Mouse (Mus musculus) forebrain, embryonic 16.5 days (tissue): ENCODE data around the gene Man2a1. TPM values are rescaled to one million over a fixed set of nuclear protein-coding genes. Genes with fewer than 3 reads are reported as not detected.
A peak's percentile ranks its signal among the peaks of the same experiment; 100 is the strongest.

ENCODE experiments used
- ATAC-seq: fragments of 200-750 bp; cut with Nextera tagmentation; 2 replicates; pipeline ENCODE4 v1.8.0; 2017; ENCODE audit warnings: mild to moderate bottlenecking, moderate library complexity
- H3K27ac ChIP-seq: fragments of 300-500 bp; sonication (generic); 2 replicates; pipeline ENCODE4 v1.5.1; 2014; ENCODE audit warnings: low read length, control low read depth
- H3K27me3 ChIP-seq: fragments of 300-500 bp; sonication (generic); replicated peaks from 2 replicates; pipeline ENCODE4 v1.6.1; 2014; ENCODE audit warnings: low read length; ENCODE audit not compliant: control insufficient read depth, insufficient read depth
- H3K36me3 ChIP-seq: fragments of 300-500 bp; sonication (generic); 2 replicates; pipeline ENCODE4 v1.6.1; 2014; ENCODE audit not compliant: control insufficient read depth, insufficient read depth
- H3K4me1 ChIP-seq: fragments of 300-500 bp; sonication (generic); replicated peaks from 2 replicates; pipeline ENCODE4 v1.6.1; 2014; ENCODE audit warnings: low read length; ENCODE audit not compliant: control insufficient read depth, insufficient read depth
- H3K4me2 ChIP-seq: fragments of 300-500 bp; sonication (generic); 2 replicates; pipeline ENCODE4 v1.6.1; 2014; ENCODE audit warnings: mild to moderate bottlenecking, low read length, control low read depth
- H3K4me3 ChIP-seq: fragments of 300-500 bp; sonication (generic); replicated peaks from 2 replicates; pipeline ENCODE4 v1.5.1; 2014; ENCODE audit warnings: mild to moderate bottlenecking, low read length, control low read depth
- H3K9ac ChIP-seq: fragments of 300-500 bp; sonication (generic); replicated peaks from 2 replicates; pipeline ENCODE4 v1.6.1; 2014; ENCODE audit warnings: low read depth, low read length, control low read depth
- H3K9me3 ChIP-seq: fragments of 300-500 bp; sonication (generic); 2 replicates; pipeline ENCODE4 v1.6.1; 2016; ENCODE audit warnings: low read length; ENCODE audit not compliant: control insufficient read depth
- WGBS: fragments of 180-500 bp; shearing (Covaris S2); extraction: QIAGEN DNeasy Blood & Tissue Kit; methylation state at CpG from one replicate; pipeline ENCODE4 v1.1.7; 2014; 5-methylcytosine and 5-hydroxymethylcytosine counted together
- polyA plus RNA-seq: library from polyadenylated mRNA; unstranded; fragments of >200 nt; fragmentation: Nextera tagmentation; extraction: Ambion mirVana; gene quantifications from 2 replicates; pipeline ENCODE4 v1.2.1, GENCODE M21; 2015

Gene Man2a1
- polyA plus RNA-seq, 1 experiment from 2014 or later: 4.4 TPM

DNA sequence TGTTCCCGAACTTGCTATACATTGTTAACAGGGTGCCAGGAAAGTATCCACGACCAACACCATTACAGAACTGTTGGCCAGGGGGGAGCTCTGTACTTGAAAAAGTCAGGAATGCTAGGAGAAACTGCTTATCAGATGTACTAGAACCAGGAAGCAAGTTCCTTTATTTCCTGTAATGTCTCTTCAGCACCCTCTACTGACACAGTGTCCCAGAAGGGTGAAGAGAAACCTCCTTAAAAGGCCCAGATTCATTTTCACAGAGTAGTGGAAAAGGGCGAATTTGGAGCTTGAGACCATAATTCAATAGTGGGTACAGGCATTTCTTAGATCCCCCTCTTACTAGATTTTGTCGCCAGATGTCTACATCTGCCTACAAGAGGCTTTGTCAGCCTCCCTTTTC is 620 bp upstream of the Man2a1 start:
- Histone ChIP-seq H3K9me3 (no peaks in the 10 kb centered on the region; the same call in 1 of the 2 replicates), H3K36me3 (no peaks in the 10 kb centered on the region), H3K9ac (peak overlapping the region; percentile 83), H3K27ac (peak overlapping the region; percentile 78), H3K4me1 (peaks cover 14% of the 10 kb centered on the region), H3K4me2 (peak overlapping the region; percentile 94), H3K4me3 (peak overlapping the region; percentile 86), H3K27me3 (no peaks in the 10 kb centered on the region)
- WGBS: 39% methylated on average over 4 of the region's 4 CpGs
- ATAC-seq: peak; percentile 14; the same call in 1 of the 2 replicates

DNA sequence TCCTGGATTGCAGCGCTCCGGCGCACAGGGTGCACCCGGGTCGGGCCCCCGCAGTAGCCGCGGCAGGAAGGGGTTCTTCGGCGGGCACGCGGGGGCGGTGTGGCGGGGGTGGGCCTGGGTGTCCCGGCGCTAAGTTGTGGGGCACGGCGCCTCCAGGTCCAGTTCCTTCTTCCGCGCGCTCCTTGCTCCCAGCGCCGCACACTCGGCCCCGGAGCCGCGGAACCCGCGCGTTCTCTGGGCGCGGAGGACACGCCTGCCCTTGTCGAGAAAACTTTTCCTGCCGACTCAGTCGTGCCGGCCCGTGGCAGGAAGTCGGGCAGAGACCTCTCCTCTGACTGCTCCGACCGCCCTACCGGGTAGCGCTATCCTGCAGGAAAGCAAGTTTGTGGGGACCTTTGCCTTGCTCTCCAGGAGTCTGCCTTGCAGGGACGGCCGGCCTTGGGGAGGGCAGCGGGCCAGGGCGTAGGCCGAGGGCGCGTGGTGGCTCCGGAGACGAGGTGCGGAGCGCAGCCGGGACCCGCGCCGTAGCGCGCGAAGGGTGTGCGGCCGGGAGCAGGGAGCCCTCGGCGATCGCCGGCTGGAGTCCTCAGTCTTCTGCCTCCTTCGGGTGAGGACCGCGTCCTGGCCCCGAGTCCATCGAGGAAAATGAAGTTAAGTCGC is 685 bp downstream of the Man2a1 start:
- H3K27me3 ChIP-seq: no peaks in the 10 kb centered on the region
- no peaks in the 10 kb centered on the region for H3K36me3 ChIP-seq
- H3K4me3 ChIP-seq: peak overlapping the region; percentile 86
- no peaks in the 10 kb centered on the region; the same call in 1 of the 2 replicates for H3K9me3 ChIP-seq
- ATAC-seq: peak; percentile 45
- peak overlapping the region; percentile 94 for H3K4me2 ChIP-seq
- H3K4me1 ChIP-seq: peaks cover 14% of the 10 kb centered on the region
- H3K27ac ChIP-seq: peak overlapping the region; percentile 78
- WGBS: 0% methylated on average over 64 of the region's 73 CpGs
- peak overlapping the region; percentile 83 for H3K9ac ChIP-seq

DNA sequence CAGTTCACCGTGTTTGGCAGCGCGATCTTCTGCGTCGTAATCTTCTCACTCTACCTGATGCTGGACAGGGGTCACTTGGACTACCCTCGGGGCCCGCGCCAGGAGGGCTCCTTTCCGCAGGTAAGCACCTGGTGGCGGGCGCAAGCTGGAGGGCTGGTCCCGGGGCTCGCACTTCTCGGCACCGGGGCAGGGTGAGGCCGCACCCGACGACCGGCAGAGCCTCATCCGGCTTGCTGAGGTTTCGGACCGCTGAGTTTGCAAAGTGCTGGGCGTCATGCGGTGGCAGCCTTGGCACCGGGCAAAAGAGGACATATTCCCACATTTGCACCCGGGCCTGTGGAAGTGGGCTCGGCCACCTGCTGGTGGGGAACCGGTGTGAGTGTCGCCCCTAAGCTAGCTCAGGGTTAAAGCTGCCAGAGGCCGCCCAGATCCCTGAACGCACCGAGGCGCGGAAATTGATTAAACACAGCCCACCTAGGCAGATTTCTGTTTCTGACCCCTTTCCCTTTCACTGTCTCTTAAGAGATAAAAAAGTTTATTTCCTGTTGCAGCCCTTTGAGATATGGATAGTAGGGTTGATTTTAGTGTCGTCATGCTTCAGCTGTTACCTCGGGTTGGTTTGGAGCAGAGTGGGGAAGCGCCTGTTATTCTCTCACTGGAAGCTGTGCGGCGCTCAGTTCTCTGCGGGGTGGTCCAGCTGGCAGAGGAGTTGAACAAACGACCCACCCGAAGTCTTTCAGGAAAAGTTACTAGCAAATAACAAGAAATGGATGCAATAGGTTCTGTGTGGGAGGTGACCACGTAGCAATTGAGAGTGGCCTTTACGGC is 1.4 kb downstream of the Man2a1 start:
- H3K4me2 ChIP-seq: peak overlapping the region; percentile 94
- ATAC-seq: peak; percentile 36
- H3K27me3 ChIP-seq: no peaks in the 10 kb centered on the region
- H3K4me3 ChIP-seq: peak overlapping the region; percentile 86
- H3K27ac ChIP-seq: no peak overlapping the region
- H3K36me3 ChIP-seq: no peaks in the 10 kb centered on the region
- WGBS: 1% methylated on average over 44 of the region's 44 CpGs
- H3K9ac ChIP-seq: peak overlapping the region; percentile 83
- H3K9me3 ChIP-seq: no peaks in the 10 kb centered on the region; the same call in 1 of the 2 replicates
- peaks cover 14% of the 10 kb centered on the region for H3K4me1 ChIP-seq

DNA sequence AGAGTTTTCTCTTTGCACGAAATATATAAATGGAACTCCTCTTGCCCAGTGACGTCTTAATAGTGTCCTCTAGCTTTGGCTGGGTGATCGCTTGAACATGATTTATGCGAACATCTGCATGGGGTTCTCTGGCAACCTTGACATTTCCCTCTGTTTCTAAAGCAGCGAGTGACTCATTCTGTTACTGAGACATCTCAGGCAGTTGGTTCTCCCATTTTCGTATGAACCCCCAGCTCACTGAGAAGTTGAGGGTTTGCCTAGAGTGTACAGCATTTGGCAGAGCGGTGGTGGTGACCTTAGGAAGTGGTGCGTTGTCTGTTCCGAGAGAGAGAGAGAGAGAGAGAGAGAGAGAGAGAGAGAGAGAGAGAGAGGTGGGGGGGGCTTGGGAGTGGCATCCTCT is 2.6 kb downstream of the Man2a1 start:
- Histone ChIP-seq H3K4me3 (peak overlapping the region; percentile 86; the same call in 1 of the 2 replicates), H3K27me3 (no peaks in the 10 kb centered on the region), H3K36me3 (no peaks in the 10 kb centered on the region), H3K4me2 (peak overlapping the region; percentile 94), H3K27ac (no peak overlapping the region), H3K9ac (no peak overlapping the region), H3K9me3 (no peaks in the 10 kb centered on the region), H3K4me1 (peaks cover 14% of the 10 kb centered on the region)
- 77% methylated on average over 9 of the region's 9 CpGs for WGBS
- ATAC-seq: no peak

DNA sequence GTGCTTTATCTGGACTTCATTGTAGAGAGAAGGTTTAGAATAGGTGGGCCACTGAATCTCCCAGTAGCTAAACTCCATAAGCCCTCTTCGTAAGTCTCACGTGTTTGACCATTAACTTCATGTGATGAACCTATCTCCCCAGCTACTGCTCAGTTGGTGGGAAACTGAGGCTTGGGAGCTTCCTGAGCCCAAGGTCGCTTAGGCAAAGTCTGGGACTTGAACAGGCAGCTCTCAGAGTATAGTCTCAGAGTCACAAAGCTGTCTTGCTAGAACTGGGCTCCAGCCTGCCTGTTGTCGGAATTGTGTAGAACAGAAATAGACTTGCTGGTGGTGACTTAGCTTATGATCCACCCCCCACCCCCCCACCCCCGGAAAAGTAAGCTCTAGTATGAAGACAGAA is 3.0 kb downstream of the Man2a1 start:
- ATAC-seq: no peak
- WGBS: 89% methylated on average over 5 of the region's 5 CpGs
- Histone ChIP-seq H3K27me3 (no peaks in the 10 kb centered on the region), H3K9ac (no peak overlapping the region), H3K27ac (no peak overlapping the region), H3K36me3 (no peaks in the 10 kb centered on the region), H3K4me2 (peak overlapping the region; percentile 94), H3K9me3 (no peaks in the 10 kb centered on the region), H3K4me3 (no peak overlapping the region; the same call in 1 of the 2 replicates), H3K4me1 (peaks cover 14% of the 10 kb centered on the region)

DNA sequence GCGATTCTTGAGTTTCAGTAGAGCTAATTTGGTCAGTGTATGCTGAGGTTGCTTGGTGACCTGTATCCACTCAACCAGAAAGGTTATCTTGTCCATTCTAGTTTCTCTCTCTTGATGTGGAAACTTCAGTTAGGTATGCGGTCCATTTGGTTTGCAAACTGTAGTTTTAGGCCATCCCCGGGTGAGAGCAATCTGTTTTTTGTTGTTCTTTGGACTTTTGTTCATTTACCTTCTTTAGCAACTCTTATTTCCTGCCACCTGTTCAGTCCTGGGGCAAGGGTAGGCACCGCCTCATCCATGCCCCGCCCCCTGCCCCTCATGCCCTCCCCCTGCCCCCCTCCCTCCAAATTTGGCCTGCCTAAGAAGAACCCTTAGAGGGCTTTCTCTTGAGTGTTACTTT is 3.6 kb downstream of the Man2a1 start:
- ATAC-seq: no peak
- H3K27ac ChIP-seq: no peak overlapping the region
- H3K27me3 ChIP-seq: no peaks in the 10 kb centered on the region
- no peak overlapping the region for H3K4me3 ChIP-seq
- no peaks in the 10 kb centered on the region for H3K9me3 ChIP-seq
- no peaks in the 10 kb centered on the region for H3K36me3 ChIP-seq
- no peak overlapping the region for H3K9ac ChIP-seq
- 88% methylated on average over 5 of the region's 5 CpGs for WGBS
- peaks cover 14% of the 10 kb centered on the region for H3K4me1 ChIP-seq
- no peak overlapping the region for H3K4me2 ChIP-seq

DNA sequence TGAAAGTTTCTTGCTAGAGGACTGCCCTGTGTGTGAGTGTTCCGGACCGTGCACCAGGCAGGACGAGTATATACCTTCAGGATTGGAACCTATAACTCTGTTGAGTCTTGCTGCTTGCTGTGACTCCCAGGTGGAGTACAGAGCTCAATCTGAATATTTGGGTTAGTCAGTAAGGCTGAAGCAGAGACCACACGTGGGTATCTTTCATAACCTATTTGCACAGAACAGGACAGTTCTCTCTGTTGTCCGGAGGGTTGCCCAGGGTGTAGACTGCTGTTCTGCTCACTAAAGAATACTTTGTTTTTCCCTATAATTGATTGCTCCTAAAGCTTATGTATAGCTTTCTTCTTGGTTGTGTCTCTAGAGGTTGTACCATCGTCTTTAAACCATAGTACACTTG is 7.7 kb downstream of the Man2a1 start:
- Histone ChIP-seq H3K27ac (no peak overlapping the region), H3K9me3 (no peaks in the 10 kb centered on the region), H3K36me3 (no peaks in the 10 kb centered on the region), H3K4me2 (no peak overlapping the region), H3K27me3 (no peaks in the 10 kb centered on the region), H3K4me1 (0 out of 2 replicates have a peak, but pooled peaks cover 2% of the 10 kb centered on the region), H3K4me3 (no peak overlapping the region), H3K9ac (no peak overlapping the region)
- WGBS: 90% methylated on average over 6 of the region's 6 CpGs
- ATAC-seq: no peak

DNA sequence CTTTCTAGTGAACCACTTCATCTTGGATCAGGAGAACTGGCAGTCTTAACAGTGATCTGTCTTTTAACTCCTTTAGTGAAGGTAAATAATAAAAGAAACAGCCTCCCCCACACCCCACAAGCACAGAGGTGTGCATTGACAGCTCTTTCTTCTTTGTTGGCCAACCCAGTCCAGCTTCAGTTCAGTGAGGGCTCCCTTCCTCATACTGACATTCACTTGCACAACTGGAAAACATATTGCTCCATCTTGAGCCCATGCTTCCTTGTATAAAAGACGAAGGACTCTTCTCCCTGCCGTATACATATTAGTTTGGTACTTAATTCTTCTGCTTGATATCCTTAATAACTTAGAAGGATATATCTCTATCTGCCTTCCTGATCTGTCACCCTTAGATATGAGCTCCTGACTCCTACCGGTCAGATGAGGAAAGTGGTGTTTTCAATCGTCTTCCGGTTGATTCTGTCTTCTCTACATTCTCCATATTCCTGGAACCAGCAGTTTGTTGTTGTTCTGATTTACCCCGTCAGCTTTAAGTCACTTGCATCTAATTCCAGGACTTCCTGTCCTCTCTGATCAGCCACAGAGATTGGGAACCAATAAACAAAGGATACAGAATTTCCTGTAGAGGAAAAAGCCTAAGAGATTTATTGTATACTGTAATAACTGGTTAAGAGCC is 8.5 kb downstream of the Man2a1 start:
- H3K9me3 ChIP-seq: no peaks in the 10 kb centered on the region
- WGBS: 90% methylated on average over 6 of the region's 6 CpGs

DNA sequence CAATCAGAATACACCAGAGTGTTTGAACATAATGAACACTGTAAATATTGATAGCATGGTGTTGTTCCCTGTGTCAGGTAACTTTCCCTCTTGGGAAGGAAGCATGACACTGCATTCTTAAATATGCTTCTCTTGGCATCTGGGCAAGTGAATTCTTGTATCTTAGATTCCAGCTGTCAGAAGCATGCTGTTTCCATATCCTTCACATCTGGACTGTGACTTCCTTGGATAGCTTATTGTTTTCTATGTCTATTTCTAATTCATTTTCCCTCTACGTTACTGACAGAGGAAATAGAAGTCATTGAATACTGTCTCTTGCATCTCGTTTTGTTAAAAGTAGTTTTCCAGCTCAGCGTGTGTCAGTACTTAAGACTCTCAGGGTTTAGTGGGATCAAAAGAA is 9.2 kb downstream of the Man2a1 start:
- H3K4me1 ChIP-seq: 0 out of 2 replicates have a peak, but pooled peaks cover 2% of the 10 kb centered on the region
- H3K9ac ChIP-seq: no peak overlapping the region
- no peaks in the 10 kb centered on the region for H3K36me3 ChIP-seq
- H3K4me2 ChIP-seq: no peak overlapping the region
- WGBS: 27% methylated on average over 3 of the region's 3 CpGs
- no peak overlapping the region for H3K27ac ChIP-seq
- no peak for ATAC-seq
- H3K9me3 ChIP-seq: no peaks in the 10 kb centered on the region
- no peak overlapping the region for H3K4me3 ChIP-seq
- no peaks in the 10 kb centered on the region for H3K27me3 ChIP-seq

More for the DNA sequence above, 8.5 kb downstream of the Man2a1 start:
- no peak overlapping the region for H3K27ac ChIP-seq
- H3K4me1 ChIP-seq: 0 out of 2 replicates have a peak, but pooled peaks cover 2% of the 10 kb centered on the region
- no peak overlapping the region for H3K4me3 ChIP-seq
- no peak overlapping the region for H3K4me2 ChIP-seq
- ATAC-seq: no peak
- H3K9ac ChIP-seq: no peak overlapping the region
- no peaks in the 10 kb centered on the region for H3K27me3 ChIP-seq
- no peaks in the 10 kb centered on the region for H3K36me3 ChIP-seq
